Mouse (Mus musculus) limb, embryonic 11.5 days (tissue): ENCODE measurements around the gene Fam221a. TPM values are rescaled to one million over a fixed set of nuclear protein-coding genes. Genes with fewer than 3 reads are reported as not detected.

Source experiments
- ATAC-seq: fragments of 200-750 bp; cut with Nextera tagmentation; 2 replicates; pipeline ENCODE4 v1.8.0; 2017; ENCODE audit warnings: low read depth; ENCODE audit not compliant: insufficient number of reproducible peaks, low FRiP score, low TSS enrichment
- DNase-seq: peaks from one replicate; pipeline ENCODE4 v3.0.0-alpha.2; 2015; ENCODE audit warnings: low spot score
- H3K27ac ChIP-seq: fragments of 300-500 bp; sonication (generic); replicated peaks from 2 replicates; pipeline ENCODE4 v1.5.1; 2014; ENCODE audit warnings: low read depth, mild to moderate bottlenecking, low read length
- H3K27me3 ChIP-seq: fragments of 300-500 bp; sonication (generic); 2 replicates; pipeline ENCODE4 v1.6.1; 2014; ENCODE audit warnings: mild to moderate bottlenecking, low read length, mixed read lengths; ENCODE audit not compliant: control insufficient read depth, insufficient read depth
- H3K36me3 ChIP-seq: fragments of 300-500 bp; sonication (generic); 2 replicates; pipeline ENCODE4 v1.6.1; 2014; ENCODE audit warnings: mild to moderate bottlenecking, low read length, moderate library complexity, mixed read lengths; ENCODE audit not compliant: control insufficient read depth, insufficient read depth
- H3K4me1 ChIP-seq: fragments of 300-500 bp; sonication (generic); 2 replicates; pipeline ENCODE4 v1.6.1; 2014; ENCODE audit warnings: low read length, mixed read lengths; ENCODE audit not compliant: control insufficient read depth, insufficient read depth
- H3K4me2 ChIP-seq: fragments of 300-500 bp; sonication (generic); 2 replicates; pipeline ENCODE4 v1.6.1; 2014; ENCODE audit warnings: low read depth, mild to moderate bottlenecking, moderate library complexity; ENCODE audit not compliant: severe bottlenecking
- H3K4me3 ChIP-seq: fragments of 300-500 bp; sonication (generic); 2 replicates; pipeline ENCODE4 v1.5.1; 2014; ENCODE audit warnings: low read depth, low read length
- H3K9ac ChIP-seq: fragments of 300-500 bp; sonication (generic); 2 replicates; pipeline ENCODE4 v1.6.1; 2014; ENCODE audit warnings: mild to moderate bottlenecking, low read length
- H3K9me3 ChIP-seq: fragments of 300-500 bp; sonication (generic); 2 replicates; pipeline ENCODE4 v1.6.1; 2016; ENCODE audit warnings: low read length; ENCODE audit not compliant: control insufficient read depth
- WGBS: fragments of 180-500 bp; shearing (Covaris S2); extraction: QIAGEN DNeasy Blood & Tissue Kit; methylation state at CpG from one replicate; pipeline ENCODE4 v1.1.7; 2014; 5-methylcytosine and 5-hydroxymethylcytosine counted together
- polyA plus RNA-seq: library from polyadenylated mRNA; unstranded; fragments of >200 nt; fragmentation: Nextera tagmentation; extraction: Ambion mirVana; gene quantifications from 2 replicates; pipeline ENCODE4 v1.2.1, GENCODE M21; 2014

Fam221a gene
- polyA plus RNA-seq, 1 experiment from 2014 or later: 7.2 TPM

GRCm38 (mm10) chr6:49355171-49355570 is 12.4 kb upstream of the Fam221a start:
- Histone ChIP-seq H3K27ac (no peak overlapping the region), H3K9ac (no peak overlapping the region), H3K9me3 (no peaks in the 10 kb centered on the region), H3K4me2 (no peak overlapping the region), H3K27me3 (no peaks in the 10 kb centered on the region), H3K36me3 (no peaks in the 10 kb centered on the region), H3K4me1 (no peaks in the 10 kb centered on the region), H3K4me3 (no peak overlapping the region)
- DNase-seq (no peak), ATAC-seq (no peak)
- WGBS: 64% methylated on average over 4 of the region's 4 CpGs

DNA sequence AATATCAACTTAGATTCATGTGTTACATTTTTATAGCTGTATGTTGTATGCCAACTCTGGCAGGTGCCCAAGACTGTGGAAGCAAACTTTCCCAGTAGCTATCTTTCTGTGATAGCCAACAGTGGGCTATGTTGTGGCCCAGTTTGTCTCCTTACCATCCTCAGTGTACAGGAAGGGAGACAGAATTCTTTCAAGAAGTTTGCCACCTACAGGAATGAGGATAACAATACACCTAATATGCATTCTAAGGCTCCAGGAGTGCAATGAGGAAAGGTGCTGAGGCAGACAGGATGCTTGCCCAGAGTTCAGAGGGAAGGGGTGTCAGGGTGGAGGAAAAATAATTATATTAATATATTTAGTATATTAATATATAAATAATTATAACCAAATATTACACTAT is 7.1 kb upstream of the Fam221a start:
- Histone ChIP-seq H3K9me3 (no peaks in the 10 kb centered on the region), H3K4me3 (no peak overlapping the region), H3K4me1 (no peaks in the 10 kb centered on the region), H3K27me3 (no peaks in the 10 kb centered on the region), H3K9ac (no peak overlapping the region), H3K36me3 (no peaks in the 10 kb centered on the region), H3K27ac (no peak overlapping the region), H3K4me2 (no peak overlapping the region)
- DNase-seq (no peak), ATAC-seq (no peak)

DNA sequence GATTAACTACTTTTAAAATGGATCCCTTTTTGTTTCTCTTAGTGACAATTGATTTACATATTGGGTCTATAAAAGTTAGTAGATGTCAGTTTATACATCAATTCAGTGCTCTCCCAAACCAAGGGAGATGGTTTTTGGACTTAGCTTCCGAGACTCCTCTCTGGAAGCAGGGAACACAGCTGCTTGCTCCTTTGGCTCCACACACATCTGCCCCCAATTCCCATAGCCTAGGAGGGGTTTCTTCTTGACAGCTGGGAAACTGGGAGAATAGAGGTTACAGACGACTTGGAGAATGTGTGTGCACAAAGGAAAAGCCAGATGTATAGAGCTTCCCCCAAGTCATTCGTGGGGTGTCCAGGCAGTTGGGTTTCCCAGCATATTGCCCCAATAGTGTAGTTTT is 673 bp downstream of the Fam221a start:
- peak; percentile 33 for DNase-seq
- Histone ChIP-seq H3K36me3 (no peaks in the 10 kb centered on the region), H3K4me3 (peak overlapping the region; percentile 37), H3K9me3 (no peaks in the 10 kb centered on the region), H3K4me1 (peaks cover 3% of the 10 kb centered on the region), H3K9ac (no peak overlapping the region; the same call in 1 of the 2 replicates), H3K4me2 (peak overlapping the region; percentile 57), H3K27ac (no peak overlapping the region), H3K27me3 (no peaks in the 10 kb centered on the region)
- 37% methylated on average over 3 of the region's 3 CpGs for WGBS
- ATAC-seq: no peak

DNA sequence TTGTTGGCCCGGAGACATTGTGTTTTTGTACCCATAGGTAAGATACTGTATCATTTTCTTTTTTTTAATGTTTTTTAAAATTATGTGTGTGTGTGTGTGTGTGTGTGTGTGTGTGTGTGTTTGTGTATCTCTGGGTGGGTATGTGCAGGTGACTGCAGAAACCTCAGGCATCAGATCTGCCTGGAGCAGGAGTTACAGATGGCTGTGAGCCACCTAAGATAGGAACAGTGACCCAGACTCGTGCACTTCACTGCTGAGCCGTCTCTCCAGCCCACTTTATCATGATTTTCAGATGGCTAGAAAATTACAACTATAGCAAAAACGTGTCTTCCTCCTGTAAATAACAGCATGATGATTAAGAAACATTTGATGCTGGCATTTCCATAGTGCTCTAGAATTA is 5.2 kb downstream of the Fam221a start:
- DNase-seq (no peak), ATAC-seq (no peak)
- H3K9me3 ChIP-seq: no peaks in the 10 kb centered on the region

DNA sequence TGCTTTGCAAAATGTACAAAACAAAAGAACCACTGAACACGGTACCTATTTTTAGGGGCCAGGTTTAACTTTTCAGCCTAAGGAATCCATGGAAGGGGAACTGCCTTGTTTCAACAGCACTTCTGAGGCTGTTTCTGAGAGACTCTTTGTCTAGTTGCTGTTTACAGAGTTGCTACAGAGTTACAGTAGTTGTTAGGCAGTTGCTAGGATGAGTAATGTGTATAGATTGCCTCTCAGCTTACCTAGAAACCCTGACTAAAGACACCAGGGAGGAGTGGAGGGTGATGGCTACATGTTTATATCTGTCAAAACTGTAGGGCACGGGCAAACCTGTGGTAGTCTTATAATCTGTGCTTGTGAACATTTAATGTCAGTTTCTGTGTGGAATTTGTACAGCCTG is 6.4 kb downstream of the Fam221a start:
- no peak overlapping the region for H3K4me2 ChIP-seq
- no peak overlapping the region for H3K27ac ChIP-seq
- H3K36me3 ChIP-seq: no peaks in the 10 kb centered on the region
- H3K27me3 ChIP-seq: no peaks in the 10 kb centered on the region
- no peaks in the 10 kb centered on the region for H3K9me3 ChIP-seq
- H3K4me1 ChIP-seq: no peaks in the 10 kb centered on the region
- H3K9ac ChIP-seq: no peak overlapping the region
- no peak overlapping the region for H3K4me3 ChIP-seq
- no peak for DNase-seq
- 93% methylated on average over 2 of the region's 2 CpGs for WGBS
- ATAC-seq: no peak

More for the DNA sequence above, 5.2 kb downstream of the Fam221a start:
- H3K36me3 ChIP-seq: no peaks in the 10 kb centered on the region
- 73% methylated on average over 4 of the region's 4 CpGs for WGBS
- H3K9ac ChIP-seq: no peak overlapping the region
- H3K4me3 ChIP-seq: no peak overlapping the region
- no peak overlapping the region for H3K4me2 ChIP-seq
- H3K27me3 ChIP-seq: no peaks in the 10 kb centered on the region
- H3K27ac ChIP-seq: no peak overlapping the region
- H3K4me1 ChIP-seq: peaks cover 3% of the 10 kb centered on the region

DNA sequence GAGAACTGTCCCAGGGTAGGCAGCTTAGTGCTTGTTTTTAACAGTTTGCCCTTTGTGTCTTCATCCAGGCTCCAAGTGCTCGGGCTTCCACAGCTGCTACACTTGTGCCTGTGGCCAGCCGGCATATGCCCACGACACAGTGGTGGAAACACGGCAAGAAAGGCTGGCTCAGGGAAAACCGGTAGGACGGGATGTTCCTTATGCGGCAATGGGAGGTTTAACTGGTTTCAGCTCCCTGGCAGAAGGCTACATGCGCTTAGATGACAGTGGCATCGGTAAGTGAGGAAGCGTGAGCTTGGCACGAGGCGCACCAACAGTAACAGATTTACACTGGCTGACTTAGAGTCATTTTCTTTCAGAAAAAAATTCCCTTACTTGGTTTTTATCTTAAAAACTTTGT is 10.8 kb downstream of the Fam221a start:
- Histone ChIP-seq H3K4me3 (no peak overlapping the region), H3K4me2 (no peak overlapping the region), H3K27me3 (no peaks in the 10 kb centered on the region), H3K27ac (no peak overlapping the region), H3K4me1 (no peaks in the 10 kb centered on the region), H3K36me3 (no peaks in the 10 kb centered on the region), H3K9ac (no peak overlapping the region), H3K9me3 (no peaks in the 10 kb centered on the region)
- ATAC-seq: no peak
- DNase-seq: no peak
- 72% methylated on average over 12 of the region's 12 CpGs for WGBS

DNA sequence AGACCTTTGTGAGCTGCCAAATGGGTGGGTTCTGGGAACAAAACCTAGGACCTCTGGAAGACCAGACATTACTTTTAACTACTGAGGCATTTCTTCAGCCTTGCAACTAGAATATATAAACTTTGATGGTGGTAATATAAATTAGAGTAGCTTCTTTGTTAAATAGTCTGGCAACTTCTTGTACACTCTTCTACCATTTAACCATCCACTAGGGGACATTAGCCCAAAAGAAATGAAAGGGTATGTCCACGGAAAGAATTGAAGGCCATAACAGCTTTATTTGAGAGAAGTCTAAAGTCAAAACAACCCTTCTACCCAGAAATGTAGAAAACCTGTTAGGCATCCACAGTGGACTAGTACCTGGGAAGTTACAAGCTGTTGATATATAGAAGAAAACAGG is 26.7 kb downstream of the Fam221a start:
- H3K4me3 ChIP-seq: no peak overlapping the region
- no peaks in the 10 kb centered on the region for H3K9me3 ChIP-seq
- no peak overlapping the region for H3K9ac ChIP-seq
- no peaks in the 10 kb centered on the region for H3K4me1 ChIP-seq
- no peaks in the 10 kb centered on the region for H3K27me3 ChIP-seq
- ATAC-seq: no peak
- no peaks in the 10 kb centered on the region for H3K36me3 ChIP-seq
- no peak overlapping the region for H3K4me2 ChIP-seq
- DNase-seq: no peak
- 59% methylated on average over 1 of the region's 1 CpGs for WGBS
- H3K27ac ChIP-seq: no peak overlapping the region

DNA sequence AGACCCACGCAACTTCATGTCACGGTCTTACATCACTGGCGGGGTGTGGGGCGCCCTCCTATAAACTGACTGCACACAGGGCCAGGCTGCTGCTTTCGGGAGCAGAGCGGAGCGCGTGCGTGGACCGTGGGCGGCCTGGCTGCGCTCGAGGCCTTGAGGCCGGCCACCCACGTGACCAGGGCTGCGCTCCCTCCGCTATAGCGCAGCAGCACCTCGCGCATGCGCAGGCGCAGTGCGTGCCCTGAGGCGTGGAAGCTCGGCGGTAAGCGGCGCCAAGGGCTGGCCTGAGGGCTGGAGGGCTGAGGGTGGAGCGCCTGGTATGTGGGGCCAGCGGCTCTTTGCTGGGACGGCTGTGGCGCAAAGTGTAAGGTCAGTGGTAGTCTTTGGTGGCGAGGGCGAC is 27.8 kb downstream of the Fam221a start, which contains the start of gene Stk31:
Gene Stk31 (plus strand): TSS at position 289 of the 400 bp plus-strand sequence.
- H3K9ac ChIP-seq: no peak within 1 kb of the TSS
- no peak for ATAC-seq
- WGBS: 84% methylated on average over 33 of the region's 34 CpGs

DNA sequence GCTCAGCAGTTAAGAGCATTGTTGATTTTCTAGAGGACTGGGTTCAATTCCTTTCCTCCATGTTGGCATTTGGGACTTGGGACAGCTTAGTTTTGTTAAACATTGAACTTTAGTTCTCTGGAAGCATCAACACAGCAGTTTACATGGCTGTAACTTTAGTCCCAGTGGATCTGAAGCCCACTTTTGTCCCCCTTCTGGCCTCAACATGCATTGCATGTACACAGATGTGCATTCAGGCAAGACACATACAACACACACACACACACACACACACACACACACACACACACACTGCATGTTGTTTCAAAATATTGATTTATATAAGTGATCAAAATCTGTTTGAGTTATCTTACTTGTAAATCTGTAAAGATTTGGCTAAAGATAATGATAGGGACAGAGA is 29.9 kb downstream of the Fam221a start:
- H3K36me3 ChIP-seq: no peaks in the 10 kb centered on the region
- H3K4me1 ChIP-seq: no peaks in the 10 kb centered on the region
- no peak overlapping the region for H3K4me3 ChIP-seq
- H3K9ac ChIP-seq: no peak overlapping the region
- no peak overlapping the region for H3K4me2 ChIP-seq
- H3K27me3 ChIP-seq: no peaks in the 10 kb centered on the region
- DNase-seq (peak; percentile 43), ATAC-seq (no peak)
- no peaks in the 10 kb centered on the region for H3K9me3 ChIP-seq
- no peak overlapping the region for H3K27ac ChIP-seq

More for the DNA sequence above, 27.8 kb downstream of the Fam221a start, which contains the start of gene Stk31:
- Histone ChIP-seq H3K9me3 (no peaks in the 10 kb centered on the region), H3K4me1 (no peaks in the 10 kb centered on the region), H3K27me3 (no peaks in the 10 kb centered on the region), H3K4me2 (no peak within 1 kb of the TSS), H3K36me3 (no peaks in the 10 kb centered on the region), H3K27ac (no peak within 1 kb of the TSS), H3K4me3 (no peak within 1 kb of the TSS)
- DNase-seq: no peak
